Mouse (Mus musculus): ENCODE measurements around the gene Cttnbp2nl.
A peak's percentile ranks its signal among the peaks of the same experiment; 100 is the strongest.

The Cttnbp2nl gene

DNA sequence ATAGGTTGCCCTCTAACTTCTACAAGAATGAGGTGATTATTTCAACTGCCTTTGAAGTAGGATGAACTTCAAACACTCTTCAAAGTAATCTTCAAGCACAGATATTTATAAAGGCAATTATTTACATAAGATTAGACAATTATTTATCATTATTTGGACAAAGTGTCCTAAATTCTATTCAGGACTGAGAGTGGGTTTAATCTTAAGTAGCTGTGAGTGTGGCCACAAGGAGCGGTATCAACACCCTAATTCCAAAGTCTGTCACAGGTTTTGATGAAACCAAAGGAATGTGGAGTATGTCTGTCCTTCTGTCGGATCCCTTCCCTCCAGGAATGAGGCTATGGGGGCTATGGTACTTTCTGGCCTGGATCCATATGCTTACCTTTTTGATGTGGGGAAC, 38.0 kb downstream of the Cttnbp2nl start:
- DNase-seq (ENCODE audit: low read depth, low spot score): no peak

DNA sequence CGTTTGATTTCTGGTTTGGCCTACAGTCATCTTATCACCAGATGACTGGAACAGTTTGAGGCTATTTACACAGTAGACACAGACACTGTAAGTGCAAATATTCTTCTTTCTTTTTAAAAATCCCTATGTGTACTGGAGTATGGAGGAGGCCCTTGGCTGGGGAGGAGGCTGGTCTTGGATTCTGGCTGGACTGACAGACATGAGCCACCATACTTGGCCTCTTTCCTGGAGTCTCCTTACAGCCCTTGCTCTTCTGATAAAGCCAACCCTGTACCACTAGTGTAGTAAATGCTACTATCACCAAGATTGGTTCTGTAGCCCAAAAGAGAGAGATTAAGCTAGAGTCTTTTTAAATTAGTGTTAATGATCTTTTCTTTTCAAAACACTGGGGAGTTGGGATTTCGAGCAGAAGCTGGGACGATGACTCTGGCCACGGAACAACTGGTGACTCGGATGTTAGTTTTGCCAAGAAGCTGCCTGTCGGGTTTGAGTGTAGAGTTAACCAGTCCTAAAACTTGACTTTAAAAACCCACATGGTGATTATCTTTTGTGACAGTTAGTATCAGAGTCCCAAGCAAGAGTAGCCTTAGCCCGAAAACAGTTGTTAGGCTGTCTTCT, 40.1 kb downstream of the Cttnbp2nl start:
- no peak for DNase-seq (ENCODE audit: low read depth, low spot score)

DNA sequence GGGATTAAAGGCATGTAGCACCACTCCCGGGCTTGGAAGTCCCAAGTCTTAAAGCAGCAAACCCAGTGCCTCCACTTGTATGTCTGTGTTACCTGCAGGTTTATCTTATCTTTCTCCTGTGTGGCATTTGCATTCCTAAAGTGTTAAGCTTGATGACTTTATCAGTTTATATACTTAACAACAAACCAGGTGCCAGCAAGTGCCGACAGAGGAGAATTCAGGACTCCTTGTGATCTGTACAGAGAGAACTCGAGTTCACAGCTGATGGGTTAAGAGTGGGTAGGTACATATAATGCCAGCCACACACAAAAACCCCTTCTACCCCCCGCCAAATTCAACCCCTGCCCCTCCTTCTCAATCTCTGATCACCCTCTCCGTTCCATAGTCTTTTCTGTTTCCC, 41.1 kb downstream of the Cttnbp2nl start:
- DNase-seq (ENCODE audit: low read depth, low spot score): no peak

DNA sequence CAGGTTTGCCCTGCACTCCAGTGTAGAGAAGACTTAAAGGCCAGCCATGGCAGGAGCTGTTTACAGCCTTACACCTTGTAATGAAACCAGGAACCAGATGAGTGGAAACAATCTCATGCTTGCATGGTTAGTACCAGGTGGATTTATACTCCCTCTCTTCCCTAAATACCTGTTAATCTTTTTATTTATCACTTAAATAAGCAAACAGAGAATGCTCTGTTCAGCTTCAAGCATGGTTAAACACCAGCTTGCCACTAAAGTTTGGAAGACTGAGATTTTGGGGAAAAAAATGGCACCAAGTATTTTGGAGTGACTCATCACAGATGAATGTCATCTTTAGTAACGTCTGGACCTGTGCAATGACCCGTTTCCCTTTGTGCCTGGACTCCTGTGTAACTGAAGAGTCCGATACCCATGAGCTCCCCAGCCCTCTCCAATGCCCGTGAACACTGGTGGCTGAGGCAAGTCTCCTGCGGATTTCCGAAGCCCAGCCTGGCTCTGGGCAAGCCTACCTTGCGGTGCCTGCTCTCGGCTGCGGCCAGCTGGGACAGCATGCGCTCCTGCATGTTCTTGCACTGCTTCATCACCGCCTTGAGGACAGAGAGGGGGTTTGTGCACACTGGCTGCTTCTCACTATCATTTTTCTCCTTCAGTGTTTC, 42.1 kb downstream of the Cttnbp2nl start:
- DNase-seq (ENCODE audit: low read depth, low spot score): no peak

DNA sequence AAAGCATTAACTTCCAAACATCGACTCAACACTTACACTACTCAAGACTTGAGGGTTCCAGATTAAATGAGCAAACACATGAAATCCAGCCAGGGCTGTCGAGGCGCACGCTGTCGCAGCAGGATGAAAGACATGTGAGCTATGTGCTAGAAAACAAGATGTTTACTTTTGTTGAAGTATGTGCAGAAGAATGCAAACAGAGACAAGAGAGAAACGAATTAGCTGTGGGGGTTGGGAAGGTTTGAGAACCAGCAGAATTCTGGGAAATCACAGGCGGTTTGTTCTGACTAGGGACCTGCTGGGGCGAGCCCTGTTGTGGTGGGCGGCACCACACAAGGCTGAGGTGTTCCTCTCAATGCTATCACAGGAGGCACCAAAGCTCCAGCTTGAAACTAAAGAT, 44.9 kb downstream of the Cttnbp2nl start:
- DNase-seq (ENCODE audit: low read depth, low spot score): no peak

DNA sequence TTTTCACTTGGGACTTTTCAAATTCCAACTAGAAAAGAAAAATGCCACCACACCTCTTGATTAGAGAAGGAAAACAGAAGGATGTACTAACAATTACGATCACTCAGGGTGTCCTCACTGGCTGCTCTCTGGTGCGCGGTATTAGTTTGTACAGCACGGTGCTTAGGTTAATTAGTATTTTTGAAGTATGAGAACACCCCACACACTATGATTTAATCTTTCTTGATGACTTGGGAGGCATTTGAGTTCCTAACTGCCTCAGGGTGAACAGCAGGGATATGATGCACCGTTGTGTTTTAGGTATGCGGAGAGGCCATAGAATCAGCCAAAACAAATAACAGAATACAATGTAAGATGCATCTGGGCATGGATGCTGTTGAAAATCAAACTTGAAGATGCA, 46.8 kb downstream of the Cttnbp2nl start:
- no peak for DNase-seq (ENCODE audit: low read depth, low spot score)

DNA sequence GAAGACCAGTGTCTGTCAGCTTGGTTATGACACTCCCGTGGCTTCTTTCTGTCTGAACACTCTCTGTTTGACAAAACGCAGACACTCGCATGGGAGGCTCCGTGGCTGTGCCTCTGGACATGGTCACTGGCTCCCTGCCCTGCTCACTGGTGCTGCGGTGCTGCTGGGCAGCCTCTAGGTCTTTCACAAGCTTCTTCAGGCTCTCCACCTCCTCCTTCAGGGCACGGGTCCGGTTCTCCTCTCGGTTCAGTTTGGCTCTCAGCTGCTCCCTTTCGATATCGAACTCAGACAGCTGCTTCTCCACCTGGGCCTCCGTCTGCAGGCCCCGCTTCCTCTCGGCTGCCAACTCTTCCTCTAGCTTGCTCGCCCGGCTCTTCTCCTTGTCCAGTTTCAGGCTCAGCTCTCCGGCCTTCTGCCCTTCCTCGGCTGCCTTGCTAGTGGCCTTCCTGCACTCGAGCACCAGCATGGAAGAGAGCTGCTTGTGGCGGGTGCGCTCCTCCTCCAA, 47.3 kb downstream of the Cttnbp2nl start:
- DNase-seq (ENCODE audit: low read depth, low spot score): no peak

DNA sequence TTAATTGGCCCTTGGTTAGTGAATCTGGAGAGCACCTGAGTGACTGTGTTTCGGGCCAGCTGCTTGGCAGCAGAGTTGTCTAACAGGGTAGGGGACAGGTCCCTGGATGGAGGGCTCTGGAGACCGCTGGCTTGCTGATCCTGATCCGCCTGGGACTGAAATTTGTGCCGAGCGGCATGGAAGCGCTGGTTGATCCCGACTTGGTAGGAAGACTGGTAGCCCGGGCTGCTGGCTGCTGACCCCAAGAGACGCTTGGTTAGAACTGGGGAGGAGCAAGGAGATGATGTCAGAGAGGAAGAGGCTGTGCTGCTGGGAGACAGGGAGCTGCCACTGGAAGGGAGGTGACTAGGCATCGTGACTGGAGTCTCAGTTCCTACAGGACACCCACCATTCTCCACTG, 47.9 kb downstream of the Cttnbp2nl start:
- DNase-seq (ENCODE audit: low read depth, low spot score): no peak

DNA sequence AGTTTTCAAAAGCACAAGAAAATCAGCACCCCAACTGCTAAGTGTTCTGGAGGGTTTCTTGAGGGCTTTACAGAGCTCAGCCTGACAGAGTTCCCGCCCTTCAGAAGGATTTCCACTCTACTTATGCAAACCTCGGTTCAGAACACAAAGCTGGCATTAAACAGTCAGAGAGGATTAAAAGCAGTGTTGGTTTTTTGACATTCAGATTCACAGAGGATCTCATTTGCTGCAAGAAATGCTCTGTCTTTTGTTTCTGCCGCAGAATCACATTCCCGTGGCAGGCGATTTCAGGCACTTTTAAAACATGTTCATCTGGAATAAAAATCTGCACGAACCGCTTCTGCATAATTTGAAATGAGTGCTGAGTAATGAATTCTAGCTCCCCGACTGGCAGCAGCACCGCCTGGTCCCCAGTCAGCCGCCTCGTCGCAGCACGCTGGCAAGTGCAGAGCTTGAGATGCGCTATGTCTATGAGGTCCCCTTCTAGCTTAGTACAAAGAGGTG, 48.9 kb downstream of the Cttnbp2nl start:
- DNase-seq (ENCODE audit: low read depth, low spot score): no peak

DNA sequence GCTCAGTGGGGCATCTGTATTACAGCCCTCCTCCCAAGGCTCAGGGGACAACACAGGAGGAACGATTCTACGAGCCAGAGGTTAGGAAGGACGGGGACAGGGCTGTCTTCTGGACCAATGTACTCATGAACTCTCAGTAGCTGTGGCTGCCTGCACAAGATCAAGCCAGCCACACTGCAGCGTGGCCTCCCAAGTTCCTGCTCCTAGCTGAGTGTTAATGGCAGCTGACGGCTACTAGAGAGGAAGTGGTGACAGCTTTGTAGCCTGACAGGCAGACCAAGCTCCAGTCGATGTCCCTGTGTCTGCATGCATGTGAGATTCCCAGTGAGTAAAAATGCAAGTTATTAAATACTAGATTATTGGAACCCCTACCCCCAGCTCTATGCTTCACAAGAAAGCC, 51.6 kb downstream of the Cttnbp2nl start:
- no peak for DNase-seq (ENCODE audit: low read depth, low spot score)

DNA sequence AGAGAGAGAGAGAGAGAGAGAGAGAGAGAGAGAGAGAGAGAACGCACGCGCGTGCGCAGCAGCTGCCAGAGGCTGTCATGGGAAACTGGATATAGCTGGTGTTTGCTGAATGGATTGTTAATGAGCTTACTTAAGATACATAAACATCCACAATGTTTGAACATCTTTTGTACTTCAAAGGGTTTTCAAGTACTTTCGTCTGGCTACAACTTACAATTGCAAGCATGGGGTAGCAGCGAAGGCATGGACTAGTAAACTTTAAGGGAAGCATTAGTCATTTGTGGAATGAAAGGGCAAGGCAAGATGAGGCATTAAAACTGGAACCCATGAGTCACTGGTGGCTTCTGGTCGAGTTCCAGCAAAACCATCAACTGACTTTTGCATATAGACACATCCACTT, 52.4 kb downstream of the Cttnbp2nl start:
- DNase-seq (ENCODE audit: low read depth, low spot score): no peak

DNA sequence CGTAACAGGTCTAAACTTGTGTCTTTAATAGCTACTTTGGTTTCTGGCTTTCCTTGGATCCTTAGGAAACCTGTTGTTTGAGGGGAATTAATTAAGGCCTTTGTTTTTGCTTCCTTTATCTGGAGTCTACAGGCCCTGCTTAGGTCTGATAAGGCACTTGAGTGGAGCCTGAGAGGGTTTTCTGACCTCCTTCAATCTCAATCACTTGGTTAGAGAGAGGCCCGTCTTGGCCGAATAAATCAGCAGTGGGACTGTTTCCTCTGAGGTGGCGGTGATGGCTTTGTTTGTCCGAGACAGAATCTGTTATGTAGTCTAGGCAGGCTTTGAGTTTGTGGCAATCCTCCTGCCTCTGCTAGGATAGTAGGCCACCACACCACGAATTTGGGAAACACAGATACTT, 55.4 kb downstream of the Cttnbp2nl start:
- DNase-seq (ENCODE audit: low read depth, low spot score): no peak

DNA sequence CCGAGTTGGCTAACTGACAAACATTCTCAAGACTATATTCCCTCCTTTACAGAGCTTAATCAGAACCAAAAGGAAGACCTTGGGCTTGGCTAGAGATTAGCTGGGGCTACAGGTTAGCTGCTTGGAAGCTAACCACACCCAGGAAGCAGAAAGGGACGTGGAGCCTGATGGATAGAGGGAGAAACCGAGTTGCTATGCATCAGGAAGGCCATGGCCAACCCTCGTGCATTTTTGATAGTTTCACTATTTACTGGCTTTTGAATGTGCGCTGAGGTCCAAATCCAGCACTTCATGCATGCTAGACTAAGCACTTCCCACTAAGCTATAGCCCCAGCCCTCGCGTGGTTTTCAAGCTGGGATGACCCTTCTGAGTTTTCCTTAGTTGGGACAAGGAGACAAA, 57.2 kb downstream of the Cttnbp2nl start:
- no peak for DNase-seq (ENCODE audit: low read depth, low spot score)

DNA sequence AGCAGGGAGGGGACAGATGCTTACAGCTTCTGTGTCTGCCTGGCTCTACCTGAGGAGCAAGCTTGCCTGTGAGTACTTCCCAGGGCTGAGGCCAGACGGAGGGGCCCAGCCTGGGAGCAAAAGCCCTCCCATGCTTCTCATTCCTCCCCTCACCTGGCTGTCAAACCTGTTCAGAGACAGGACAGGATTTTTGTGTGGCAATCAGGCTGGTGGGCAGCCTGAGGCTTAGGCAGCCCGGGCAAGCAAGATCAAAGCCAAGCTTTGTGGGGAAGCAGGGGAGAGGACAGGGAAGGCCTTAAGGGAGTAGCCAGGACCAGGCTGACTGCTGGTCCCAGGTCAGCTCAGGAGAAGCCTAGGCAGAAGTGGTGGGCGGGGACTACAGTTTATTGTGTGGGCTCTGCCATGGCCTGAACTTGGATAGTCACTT, 58.5 kb downstream of the Cttnbp2nl start:
- no peak for DNase-seq (ENCODE audit: low read depth, low spot score)

DNA sequence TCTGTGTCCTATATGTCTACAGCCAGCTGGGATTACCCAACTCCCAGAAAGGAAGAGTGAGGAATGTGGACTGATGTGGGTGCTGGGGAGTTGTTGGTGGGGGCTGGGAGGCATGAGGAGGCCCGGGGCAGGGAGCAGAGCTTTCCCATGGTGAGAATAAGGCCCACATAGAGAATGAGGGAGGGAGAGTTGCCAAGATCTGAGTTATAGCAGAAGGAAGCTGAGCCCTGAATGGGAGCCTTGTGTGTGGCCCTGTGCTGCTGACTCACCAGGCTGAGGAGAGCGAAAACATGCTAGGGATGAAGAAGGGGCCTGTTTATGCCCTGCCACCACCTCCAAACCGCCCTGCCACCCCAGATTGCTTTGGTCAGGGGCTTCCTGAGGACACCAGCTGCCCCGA, 59.1 kb downstream of the Cttnbp2nl start:
- no peak for DNase-seq (ENCODE audit: low read depth, low spot score)

DNA sequence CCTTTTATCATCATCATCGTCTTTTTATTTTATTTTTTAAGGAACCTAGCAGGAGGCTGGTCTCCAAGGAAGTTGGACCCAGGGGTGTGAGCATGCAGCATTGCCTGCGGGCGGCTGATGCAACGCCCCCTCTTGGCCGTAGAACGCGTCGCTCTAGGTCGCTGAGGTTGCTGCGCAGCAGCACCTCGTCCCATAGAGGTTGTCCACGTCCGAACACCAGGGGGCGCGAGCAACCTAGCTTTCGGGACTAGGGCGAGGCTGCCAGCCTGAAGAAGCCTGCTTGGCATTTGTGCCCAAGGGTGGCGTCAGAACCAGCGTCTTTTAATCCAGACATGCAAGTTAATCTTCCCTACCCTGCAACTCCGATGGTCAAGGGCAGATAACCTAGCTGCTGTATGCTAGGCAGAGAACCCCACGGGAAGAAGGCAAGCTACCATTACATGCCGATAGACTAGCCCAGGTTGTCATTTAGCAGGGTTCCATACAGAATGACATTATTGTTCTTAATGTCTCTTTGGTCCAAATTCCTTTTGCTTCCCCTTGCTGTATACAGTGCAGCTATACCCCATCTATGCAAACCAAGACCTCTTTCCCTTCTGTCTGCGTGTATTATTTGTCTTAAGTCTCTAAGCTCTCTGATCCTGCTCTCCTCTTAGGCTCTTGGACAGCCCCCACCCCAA, 60.1 kb downstream of the Cttnbp2nl start:
- DNase-seq (ENCODE audit: low read depth, low spot score): peak; percentile 73

DNA sequence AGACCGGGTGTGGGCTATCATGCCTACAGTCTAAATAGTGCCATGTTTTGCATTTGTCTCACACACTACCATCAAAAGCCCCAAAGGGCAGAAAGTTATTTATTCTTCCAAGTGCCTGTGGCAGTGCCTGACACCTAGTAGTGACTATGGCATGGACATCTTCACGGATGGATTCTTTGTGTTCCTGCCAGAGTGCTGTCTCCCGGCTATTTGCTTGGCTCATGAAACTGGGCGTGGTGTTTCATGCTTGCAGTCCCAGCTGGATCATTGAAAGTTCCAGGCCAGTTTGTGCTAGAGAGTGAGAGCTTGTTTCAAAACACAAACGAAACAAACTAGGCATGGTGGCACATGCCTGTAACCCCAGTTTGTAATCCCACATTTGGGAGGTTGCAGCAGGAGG, 61.2 kb downstream of the Cttnbp2nl start:
- no peak for DNase-seq (ENCODE audit: low read depth, low spot score)

DNA sequence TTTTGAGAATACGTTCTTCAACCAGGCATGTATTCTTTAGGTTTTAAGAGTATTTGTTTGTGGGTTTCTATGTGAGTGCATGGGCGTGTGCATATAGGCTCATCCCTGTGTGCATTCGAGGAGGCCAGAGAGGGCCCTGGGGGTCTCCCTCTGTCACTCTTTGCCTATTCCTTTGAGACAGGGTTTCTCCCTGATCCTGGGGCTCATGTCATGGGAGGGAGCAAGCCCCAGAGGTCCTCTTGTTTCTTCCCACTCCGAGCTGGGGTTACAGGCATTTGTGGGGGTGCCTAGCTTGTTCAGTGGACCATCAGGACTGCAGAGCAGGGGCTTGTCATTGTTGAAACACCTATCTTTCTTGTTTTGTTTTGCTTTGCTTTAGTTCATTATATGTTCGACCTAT, 65.1 kb downstream of the Cttnbp2nl start:
- no peak for DNase-seq (ENCODE audit: low read depth, low spot score)

DNA sequence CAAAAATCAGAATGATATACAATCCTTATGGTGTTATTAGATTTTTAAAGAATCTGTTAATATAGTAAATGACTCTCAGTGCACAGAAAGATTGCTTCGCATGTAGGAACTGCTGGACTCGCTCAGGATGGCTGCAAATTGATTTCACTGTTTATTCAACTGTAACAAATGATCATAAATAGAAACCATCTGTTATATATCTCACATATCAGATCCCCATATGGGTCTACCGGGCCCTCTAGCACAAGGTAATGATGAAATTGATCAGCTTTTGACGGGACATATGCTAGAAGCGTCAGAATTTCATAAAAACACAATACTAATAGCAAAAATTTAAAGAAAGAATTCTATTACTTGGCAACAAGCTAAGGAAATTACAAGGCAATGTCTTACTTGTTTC, 73.2 kb downstream of the Cttnbp2nl start:
- no peak for DNase-seq (ENCODE audit: low read depth, low spot score)

DNA sequence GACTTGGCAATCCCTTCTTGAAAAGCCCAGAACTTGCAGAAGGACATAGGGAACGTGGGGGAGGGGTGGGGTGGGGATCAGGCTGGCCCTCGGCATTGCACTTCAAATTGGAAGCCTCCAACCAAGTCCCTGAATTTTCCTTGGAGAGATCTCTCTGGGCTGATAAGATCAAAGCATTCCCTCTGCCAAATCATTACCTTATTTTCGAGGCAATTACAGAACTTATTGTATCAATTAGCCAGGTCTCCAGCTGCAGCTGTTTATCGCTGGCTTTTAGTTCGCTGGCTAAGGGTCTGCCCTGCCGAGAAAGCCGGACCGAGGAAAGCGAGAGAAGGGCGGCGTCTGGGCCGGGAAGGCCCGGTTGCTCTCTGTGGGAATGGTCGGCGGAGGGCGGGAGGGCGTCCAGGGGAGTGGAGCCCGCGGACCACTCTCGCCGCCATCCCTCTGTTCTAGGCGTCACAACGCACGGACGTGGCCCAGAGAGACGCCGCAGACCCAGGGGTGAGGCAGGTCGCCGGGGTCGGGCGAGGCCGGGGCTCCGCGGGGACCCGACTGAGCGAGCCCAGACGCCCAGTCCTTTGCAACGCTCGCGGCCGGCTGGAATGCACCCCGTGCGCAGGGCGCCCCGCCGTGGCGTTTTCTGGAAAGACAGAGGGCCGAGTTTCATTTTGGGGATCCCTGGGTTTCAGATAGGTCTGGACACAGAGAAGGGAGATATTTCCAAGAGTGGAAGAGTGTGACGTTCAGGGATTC, 85.2 kb downstream of the Cttnbp2nl start:
- DNase-seq (ENCODE audit: low read depth, low spot score): peak; percentile 63

DNA sequence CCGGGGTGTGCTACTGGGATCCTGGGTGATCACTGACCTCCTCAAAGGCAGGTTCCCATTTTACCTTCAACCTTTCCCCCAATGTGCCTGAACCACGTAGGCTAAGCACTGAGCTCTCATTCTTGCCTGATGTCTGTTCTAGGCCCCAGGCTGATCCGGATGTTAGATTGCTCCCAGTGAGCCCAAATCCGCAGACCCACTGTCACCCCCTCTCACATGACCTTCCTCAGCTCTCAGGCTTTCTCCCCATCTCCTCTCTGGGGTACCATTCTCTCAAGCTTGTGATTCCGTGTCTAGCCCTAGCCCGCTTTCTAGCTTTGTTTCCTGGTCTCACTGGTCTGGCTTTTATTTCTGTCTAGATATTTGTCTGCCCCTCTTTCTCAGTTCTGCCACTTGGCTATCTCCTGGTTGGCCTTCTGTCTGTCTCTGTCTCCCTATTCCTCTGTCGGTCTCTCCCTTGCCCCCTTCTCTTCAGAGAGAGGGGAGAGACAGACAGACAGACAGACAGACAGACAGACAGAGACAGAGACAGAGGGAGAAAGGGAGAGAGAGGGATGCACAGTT, 86.9 kb downstream of the Cttnbp2nl start:
- DNase-seq (ENCODE audit: low read depth, low spot score): no peak
